Mouse (Mus musculus): ENCODE data around the gene H2-Eb2.

- TF ChIP-seq CTCF (IDR thresholded peaks at IDR 0.05; ENCODE audit: low read depth) (no peak), EP300 (IDR thresholded peaks at IDR 0.05; ENCODE audit: low read depth) (no peak)
These were observed 61.2 kb downstream of the H2-Eb2 start for GRCm38 (mm10) chr17:34386656-34387055.
